Mouse (Mus musculus): Measurements from ENCODE around the gene Cdh6. TPM values are rescaled to one million over a fixed set of nuclear protein-coding genes. Genes with fewer than 3 reads are reported as not detected.

The Cdh6 gene
- polyA plus RNA-seq, 2 experiments from 2014 or later: 0.29 TPM; not detected in 1

DNA sequence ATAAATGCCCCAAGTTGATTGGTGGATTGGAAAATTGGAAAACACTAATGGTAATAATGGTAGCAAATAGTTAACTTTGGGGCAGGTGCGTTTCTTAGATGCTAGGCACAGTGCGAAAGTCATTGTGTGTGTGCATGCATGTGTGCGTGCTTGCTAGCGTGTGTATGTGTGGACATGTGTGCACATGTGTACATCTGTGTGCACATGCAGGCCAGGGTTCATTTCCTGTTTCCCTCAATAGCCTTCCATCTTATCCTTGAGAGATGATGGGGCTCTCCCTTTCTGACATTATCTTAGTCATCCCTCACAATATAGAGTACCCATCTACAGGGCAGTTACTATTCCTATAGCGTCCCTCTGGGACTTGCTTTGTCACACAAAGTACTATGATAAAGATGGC lies 17.7 kb downstream of the Cdh6 start:
- no peak for ATAC-seq

DNA sequence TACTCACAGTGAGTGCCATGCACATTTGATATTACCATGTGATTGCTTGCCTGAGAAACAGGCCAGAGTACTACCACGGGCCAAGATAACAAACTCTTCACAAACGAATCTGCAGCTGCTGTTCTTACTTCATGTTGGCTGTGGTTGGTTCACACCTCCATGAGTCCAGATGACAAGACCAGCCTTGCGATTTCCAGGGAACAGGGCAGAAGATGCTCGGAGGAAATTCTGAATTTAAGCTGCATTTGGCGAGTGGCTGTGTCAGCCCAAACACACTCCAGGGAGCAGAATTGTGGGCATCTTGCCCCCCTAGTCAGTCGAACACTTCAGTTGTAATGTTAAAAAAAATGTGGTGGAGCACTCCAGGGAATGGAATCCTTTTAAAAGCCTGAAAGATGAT lies 18.1 kb downstream of the Cdh6 start:
- no peak for ATAC-seq

DNA sequence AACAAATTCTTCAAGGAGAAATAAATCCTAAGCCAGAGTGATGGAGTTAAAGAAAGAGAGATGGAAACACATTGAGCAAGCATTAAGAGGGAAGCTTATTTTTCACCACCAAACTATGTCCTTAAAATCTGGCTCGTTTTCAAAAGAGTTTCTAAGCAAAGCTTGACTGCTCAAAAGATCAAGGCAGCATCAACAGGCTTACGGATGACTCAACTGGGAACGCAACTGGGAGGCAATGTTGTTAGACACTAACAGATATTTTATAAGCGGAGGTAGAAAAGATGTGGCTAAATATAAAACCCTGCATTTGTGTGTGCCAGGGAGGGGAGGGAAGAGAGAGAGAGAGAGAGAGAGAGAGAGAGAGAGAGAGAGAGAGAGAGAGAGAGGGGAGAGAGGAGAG lies 31.5 kb downstream of the Cdh6 start:
- no peak for ATAC-seq

DNA sequence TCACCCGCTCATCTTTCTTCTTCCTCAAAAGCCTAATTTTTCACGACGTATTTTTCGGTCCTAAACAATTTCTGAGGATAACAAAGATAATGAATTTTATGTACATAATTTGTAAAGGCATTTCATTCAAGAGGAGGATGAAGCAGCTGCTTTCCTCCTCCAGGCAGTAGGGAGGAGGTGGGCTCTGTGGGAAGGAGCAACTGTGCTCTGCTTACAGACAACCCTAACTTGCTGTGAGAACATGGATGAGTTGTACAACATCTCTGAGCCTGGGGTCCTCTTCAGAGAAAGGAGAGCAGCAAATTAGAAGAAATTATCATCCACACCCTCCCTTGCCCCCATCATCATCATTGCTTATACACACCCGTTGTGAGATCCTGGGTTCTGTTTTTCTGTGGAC lies 33.8 kb downstream of the Cdh6 start:
- no peak for ATAC-seq

DNA sequence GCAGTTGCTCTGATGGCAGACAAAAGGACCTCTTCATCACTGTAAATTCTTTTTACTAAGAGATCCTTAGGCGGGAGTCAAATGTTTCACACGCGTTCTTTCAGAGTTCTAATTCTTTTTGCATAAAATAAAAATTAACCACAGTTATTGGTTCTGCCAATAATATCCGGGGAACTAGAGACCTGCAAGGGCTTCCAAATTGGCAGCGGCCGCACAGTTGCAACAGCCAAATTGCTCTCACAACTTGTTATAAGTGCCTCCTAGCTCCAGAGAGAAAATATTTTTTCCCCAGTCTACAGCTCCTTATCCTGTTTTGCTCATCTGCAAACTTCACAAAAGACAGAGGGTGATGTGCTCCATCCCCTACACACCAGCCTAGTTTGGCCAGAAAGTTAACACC lies 36.3 kb downstream of the Cdh6 start:
- no peak for ATAC-seq

DNA sequence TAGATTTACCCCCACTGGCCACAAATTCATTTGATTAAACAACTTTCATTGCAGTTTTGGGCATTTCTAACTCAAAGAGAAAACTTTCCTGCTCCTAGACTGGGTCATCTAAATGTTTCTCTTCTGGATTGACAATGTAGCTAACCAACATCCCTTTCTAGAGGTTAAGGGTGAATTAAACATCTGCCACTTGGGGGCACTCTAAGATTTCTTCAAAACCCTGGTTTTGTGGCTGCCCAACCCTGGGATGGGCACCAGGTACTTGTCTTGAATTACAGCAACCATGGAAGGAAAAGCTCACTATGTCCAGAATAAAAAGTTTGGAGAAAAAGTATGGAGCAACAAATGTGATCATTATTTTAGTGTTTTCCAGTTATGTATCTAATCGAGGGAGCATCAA lies 39.4 kb downstream of the Cdh6 start:
- no peak for ATAC-seq

DNA sequence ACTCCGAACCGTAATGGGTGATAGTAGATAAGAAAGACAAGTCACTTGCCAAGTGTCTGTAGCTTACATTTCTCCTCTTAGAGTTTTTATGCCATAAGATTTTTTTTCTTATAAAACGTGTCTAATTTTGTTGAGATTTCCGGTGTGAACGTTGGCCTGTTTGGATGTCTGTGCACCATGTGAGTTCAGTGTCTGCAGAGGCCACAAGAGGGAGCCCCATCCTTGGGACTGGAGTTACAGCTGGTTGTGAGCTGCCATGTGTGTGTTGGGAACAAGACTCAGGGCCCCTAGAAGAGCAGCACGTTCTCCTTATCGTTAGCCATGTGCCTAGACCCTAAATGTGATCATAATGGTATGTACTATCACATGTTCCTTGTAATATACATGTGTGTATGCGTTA lies 40.1 kb downstream of the Cdh6 start:
- ATAC-seq: no peak

DNA sequence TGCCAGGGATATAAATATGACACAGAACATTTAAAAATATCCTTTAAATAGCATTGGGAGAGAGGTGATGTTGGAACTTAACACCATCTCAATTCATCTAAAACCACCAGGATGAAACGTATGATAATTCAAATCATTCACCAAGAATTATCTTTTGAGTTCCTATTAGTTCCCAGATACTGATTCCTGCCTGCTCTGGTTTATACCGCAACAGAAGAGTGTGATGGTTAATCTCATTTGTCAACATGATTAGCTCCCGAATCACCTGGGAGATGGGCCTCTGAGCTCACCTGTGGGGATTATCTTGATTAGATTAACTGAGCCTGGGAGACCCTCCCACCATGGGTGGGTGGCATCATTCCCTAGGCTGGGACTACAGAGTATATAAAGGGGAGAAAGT lies 41.0 kb downstream of the Cdh6 start:
- no peak for ATAC-seq

DNA sequence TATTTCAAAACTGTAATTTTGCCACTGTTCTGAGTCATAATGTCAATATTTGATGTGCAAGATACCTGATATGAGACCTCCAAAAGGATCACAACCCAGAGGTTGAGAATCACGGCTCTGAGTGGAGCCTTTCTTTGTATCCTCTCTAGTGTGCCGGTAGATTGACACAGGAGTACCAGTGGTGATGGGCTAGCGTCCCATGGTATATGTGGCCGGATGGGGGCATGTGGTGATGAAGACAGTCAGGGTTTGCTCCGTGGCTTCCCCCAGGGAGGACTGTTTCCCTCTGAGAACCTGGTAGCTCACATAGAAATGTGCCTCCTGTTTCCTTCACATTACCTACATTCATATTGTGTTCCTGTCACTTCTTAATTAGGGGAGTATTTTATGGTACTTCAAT lies 43.2 kb downstream of the Cdh6 start:
- no peak for ATAC-seq

DNA sequence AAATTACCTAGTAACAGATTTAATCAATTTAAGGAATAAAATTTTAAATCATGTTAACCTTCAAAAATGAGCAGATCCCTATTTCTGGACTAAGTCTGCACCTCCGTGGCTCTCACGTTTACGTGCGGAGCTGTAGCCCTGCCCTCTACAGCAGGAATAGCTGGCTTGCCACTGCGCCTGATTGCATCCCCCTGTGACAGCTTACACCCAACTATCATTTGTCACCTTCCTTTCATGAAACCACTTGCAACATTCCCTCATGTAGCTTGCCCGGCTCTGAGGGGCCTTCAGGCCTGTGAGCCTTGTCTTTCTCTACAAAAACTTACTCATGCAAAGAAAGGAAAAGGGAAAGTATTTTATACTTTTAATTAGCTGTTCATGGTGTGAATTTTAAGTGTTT lies 73.1 kb downstream of the Cdh6 start:
- no peak for ATAC-seq

DNA sequence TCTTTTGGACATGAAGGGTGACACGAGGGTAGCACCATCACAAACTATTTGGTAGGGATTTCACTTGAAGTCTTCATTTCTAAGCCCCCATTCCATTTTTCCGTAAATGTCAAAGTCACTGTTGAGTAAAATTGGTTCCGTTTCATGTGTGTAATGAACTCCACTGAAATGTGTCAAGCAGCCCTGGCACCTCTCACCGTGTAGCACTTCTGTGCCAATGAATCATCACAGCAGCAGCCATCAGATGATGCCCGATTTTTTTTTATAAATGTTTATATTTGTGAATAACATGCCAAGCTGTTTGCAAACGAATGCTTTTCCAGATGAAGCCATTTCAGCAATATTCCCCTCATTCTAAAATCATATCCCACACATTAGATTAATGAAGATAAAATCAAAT lies 75.6 kb downstream of the Cdh6 start:
- ATAC-seq: no peak

DNA sequence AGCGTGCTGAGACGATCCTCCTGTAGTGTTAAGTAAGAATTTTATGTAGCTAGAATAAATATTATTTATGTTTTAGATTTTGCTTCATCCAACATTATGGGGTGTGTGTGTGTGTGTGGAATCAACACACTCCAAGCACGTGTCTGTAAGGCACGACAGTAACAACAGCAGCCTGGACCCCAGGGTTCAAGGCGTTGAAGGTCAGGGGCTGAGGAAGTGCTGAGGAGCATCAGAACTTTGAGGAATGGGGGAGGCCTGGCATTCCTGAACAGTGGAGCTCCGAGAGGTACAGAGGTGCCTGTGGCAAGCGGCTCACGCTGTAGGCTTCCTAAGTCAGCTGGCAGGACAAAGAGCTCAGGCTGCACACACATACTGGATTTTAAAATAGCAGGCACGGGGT lies 78.1 kb downstream of the Cdh6 start:
- no peak for ATAC-seq

DNA sequence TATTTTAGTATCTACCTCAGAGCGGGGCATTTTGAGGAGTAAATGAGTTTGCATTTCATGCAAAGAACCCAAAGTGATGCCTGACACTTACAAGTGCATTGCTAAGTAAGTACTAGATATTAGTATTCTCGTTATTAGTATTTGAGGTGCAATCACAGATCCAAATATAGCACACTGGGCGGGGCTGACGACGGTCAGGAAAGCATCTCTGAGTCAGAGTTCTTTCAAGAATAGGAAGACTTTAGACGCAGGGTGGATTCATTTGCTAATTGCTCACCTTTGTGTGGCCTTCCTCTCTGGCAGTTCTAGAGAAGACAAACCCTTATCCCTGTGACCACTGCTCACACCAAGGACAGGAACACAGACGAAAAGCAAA lies 78.6 kb downstream of the Cdh6 start:
- ATAC-seq: no peak

DNA sequence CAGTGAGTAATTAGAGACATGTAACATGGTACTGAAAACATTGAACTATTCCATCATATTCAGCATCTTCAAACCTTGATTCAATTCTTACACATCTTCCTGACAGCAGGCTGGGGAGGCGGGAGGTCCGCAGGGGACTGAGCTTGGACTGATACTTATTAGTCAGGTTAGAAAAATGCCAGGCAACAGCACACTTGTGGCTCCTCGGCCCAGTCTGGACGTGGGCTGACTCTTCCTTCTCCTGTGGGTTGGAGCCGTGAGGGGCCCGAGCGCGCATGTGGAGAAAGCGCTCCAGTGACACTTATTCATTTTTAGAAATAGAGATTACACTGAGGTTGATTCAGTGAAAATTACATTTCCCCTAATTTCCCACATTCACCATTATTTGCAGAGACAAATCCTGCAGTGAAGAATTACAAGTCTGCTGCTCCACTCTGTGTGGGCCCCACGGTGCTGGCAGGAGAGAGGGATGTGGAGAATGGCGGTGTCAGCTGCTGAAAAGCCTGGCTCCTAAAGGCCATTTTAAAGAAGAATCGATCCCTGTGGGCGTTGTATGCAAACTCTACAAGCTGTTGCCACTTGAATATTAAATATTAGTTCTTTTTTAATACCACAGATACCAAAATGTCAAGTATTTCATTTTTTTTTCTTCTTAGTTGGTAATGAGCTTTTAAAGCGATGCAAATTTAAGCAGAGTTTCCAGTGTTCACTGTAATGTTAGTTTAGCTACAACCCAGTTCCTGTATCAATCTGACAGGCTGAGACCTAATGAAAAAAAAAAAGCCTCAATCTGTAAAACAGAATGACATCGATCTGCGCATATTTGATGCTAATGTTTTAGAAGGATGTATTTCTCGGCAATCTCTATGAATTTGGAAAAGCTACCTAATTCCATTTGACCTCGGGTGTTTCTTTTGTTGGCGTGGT lies 79.3 kb downstream of the Cdh6 start:
- no peak for ATAC-seq

DNA sequence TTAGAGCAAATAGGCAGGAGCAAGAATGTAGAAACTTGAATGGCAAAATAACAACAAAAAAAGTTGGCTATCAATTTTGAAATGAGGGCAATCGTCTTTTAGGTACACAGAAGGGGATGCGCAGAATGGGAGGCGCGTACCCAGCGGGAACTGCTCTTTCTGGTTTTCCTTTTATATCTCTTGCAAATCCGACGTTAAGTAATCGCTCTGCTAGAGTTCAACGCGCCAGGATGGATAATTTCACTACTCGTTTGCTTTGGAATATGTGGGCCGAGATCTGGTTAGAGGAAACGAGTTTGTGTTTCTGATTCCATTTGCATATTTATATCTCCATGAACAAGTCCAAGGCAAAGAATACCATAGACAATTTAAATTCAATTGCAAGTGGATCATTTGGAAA lies 81.4 kb downstream of the Cdh6 start:
- ATAC-seq: no peak

DNA sequence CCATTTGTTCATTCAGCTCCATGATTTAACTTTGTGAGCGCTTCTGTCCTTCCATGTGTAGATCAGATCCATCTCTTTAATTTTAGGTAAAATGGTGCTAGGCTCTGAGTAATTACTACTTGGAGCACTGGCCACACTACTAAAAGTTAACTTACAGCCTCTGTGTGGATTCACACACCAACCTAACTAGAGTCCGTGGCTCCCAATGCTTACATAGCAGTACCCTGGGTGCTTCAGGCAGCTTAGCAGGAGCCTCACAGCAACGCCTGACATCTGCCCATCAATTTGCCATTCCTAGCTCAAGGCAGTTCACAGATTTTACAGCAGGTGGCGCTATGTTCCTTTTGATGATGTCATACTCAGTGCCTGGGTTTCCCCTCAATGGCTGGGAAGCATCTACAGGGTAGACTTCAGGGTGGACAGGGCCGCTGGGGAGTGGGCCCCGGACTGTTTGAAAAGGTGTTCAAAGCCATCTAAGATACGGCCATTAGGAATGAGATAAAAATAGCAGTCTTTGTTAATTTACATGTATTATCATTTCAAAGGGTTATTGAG lies 84.9 kb downstream of the Cdh6 start:
- ATAC-seq: peak; percentile 46

DNA sequence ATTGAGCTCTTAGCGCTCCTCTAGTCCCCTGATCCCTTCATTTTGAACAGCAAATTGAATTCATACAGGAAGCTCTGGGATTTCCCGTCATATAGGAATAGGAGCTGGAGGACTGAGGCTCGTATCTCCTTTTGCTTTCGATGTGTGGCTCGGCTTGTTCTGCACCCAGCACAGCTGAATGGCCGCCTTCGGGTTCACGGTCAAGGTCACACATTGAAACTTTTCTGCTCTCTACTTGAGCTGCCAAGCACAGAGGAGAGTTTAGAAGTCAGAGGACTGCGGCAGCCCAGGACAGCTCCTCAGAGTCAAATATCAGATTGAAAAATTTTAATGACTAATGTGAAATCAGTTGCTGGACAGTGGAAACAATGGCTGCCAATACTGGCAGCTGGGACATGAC lies 88.7 kb downstream of the Cdh6 start:
- ATAC-seq: no peak

DNA sequence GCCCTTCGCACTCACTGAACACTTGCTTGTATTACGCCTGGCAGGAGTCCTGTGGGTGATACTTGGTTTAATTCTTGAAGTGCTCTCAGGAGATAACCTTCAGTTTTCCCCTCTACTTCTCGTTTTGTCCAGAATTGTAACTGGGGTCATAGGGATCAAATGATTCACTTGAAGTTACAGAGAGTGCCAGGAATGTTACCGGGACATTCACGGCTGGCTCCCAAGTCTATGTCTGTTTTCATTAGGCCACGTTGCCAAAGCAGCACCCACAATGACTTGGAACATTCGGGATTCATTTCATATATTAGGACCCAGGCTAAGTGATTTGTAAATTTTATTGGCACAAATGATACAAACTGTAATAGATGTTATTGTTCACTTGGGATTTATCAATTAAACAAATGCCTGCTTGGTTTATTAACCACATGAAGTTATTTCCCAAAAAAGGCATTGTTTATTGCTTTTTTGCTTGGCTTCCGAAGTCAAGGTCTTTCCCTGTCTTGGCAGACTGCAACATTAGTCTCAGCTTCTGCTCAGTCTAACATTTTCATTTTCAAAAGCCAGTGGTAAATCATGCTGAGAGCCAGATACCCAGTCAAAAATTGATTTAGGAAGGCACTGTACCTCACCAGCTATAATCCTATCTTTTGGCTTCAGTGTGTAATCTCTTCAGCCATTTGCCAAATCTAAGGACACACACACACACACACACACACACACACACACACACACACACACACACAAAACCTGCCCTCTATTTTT lies 96.4 kb downstream of the Cdh6 start:
- no peak for ATAC-seq

DNA sequence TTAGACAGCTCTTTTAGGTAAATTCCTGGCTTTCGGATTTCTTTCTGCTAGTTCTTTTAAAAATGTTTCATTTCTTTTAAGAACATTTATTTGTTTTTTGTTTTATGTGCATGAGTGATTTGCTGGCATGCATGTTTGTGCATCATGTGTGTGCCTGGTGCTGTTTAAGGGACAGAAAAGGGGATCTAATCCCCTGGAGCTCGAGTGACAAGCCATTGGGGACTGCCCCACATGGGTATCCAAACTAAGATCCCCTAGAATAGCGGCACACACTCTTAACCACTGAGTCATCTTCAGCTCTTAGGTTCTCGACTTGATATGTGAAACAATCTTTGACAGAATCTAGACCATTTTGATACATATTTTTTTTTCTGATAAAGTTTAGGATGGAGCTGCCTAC lies 99.4 kb downstream of the Cdh6 start:
- ATAC-seq: no peak

DNA sequence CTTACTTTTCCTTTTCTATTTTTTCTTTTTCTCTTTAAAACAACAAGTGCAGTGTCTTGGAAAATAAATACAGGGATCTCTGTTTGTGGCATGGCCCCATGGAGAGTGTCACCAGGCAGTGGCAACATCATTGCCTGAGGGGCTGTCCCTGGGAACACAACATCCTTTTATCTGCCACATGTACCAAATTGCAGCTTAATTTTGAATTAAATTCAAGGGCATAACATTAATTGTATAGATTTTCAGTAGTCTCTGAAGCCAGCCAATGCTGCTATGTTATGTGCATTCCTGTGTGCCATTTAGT lies 105.3 kb downstream of the Cdh6 start:
- no peak for ATAC-seq

DNA sequence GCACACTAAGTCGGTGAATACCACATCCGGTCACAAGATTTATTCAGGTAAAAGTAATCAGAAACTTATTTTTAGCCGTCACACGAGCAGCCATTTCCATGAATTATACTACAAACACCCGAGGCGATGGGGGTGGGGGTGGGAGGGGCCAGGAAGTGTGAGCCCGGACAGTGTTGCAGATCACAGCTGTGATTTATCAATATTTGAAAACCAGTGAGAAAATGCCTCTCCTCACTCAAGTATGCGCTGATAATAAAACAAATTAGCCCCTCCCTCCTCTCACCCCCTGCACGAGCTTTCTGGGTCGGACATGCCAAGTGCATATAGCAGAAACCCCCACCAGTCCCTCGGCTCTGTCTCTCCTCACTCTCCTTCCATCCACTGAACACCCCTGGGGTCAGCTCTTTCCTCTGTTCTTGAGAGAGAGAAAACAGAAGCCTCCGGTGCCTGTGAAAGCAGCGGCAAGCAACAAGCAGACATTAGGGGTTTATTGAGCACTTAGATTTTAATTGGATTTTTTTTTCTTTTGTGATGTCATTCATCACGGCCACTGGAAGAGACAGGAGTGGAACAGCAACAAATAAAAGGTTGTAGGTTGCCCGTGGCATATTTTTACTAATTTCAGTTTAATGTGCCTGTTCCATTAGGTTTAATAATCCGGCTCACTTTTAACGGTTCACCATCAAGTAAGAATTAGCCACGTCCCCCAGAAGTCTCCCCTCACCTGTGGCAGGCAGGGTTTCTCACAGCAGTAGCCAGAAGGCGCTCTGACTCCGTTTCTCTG lies 105.9 kb downstream of the Cdh6 start:
- ATAC-seq: no peak

DNA sequence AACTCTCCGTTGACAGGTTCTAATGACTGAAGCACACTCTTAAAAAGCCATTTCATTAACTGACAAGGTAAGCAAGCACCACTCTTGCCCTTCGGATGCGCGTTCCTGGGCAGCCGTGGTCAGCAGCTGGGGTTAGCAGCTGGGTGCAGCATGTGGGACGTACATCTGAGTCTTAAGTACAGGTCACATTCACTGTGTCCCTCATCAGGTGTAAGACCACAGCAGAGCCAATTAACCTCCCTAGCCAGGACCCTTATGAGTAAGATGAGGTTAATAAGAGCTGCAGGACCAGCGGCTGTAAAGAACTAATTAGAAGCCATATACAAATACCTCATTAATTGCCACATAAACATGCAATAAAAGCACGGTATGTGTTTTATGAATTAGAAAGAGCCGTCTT lies 106.7 kb downstream of the Cdh6 start:
- ATAC-seq: no peak

DNA sequence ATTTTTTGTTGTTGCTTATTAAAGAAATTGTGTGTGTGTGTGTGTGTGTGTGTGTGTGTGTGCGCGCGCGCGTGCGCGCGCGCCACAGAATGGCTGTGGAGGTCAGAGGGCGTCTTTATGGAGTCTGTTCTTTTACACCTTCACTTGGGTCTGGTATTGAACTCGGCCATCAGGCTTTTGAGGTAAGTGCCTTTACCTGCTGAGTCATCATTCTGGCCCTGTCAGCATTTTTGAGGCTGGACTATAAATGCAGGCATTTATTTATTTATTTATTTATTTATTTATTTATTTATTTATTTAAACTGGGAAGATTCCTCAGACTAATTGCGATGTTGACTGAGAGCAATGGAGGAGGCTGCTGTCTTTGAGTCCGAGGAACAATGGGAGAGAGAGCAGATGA lies 109.8 kb downstream of the Cdh6 start:
- ATAC-seq: no peak

Data from activated CD4-positive, CD25-positive, alpha-beta regulatory T cell, adult 4 months (primary cell).